Mouse (Mus musculus) myocyte (in vitro differentiated cells): Measurements from ENCODE around the gene Polm.

Experiments used
- CEBPB ChIP-seq: IDR thresholded peaks from 2 replicates; pipeline ENCODE4 v1.6.1; 2011; ENCODE audit warnings: mild to moderate bottlenecking, moderate library complexity; ENCODE audit not compliant: poor library complexity, insufficient read depth, severe bottlenecking
- MAX ChIP-seq: IDR thresholded peaks from one replicate; pipeline ENCODE4 v1.6.1; 2011; ENCODE audit warnings: low read depth, mild to moderate bottlenecking, control low read depth
- POLR2A ChIP-seq: IDR thresholded peaks from one replicate; pipeline ENCODE4 v1.6.1; 2011; ENCODE audit warnings: low read depth, mild to moderate bottlenecking, control low read depth, moderate library complexity; ENCODE audit not compliant: insufficient read length
- POLR2AphosphoS2 ChIP-seq: IDR thresholded peaks from one replicate; pipeline ENCODE4 v1.6.1; 2011; ENCODE audit warnings: low read depth, control low read depth; ENCODE audit not compliant: insufficient read length

DNA sequence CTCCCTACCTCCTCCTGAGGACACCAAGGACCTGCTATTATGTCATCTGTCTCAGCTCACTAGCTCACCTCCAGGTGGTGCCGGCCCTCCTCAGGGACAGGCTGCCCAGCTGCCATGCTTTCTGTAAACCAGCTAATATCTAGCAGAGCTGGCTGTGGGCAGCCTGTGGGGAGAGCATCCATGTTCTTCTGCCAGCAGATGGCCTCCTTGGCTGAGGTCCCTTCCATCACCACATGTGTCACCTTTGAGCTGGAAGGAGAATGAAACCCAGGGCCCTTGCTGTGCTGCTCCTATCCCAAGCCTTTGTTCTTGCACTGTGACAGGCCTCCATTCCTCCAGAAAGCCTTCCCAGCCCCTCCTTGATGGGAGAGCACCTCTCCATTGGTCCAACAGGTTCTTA is 1.7 kb downstream of the Polm start:
- TF ChIP-seq POLR2AphosphoS2 (no peak), MAX (no peak), POLR2A (no peak), CEBPB (no peak)
